Mouse (Mus musculus): ENCODE measurements around the gene Pcyt2.

DNA sequence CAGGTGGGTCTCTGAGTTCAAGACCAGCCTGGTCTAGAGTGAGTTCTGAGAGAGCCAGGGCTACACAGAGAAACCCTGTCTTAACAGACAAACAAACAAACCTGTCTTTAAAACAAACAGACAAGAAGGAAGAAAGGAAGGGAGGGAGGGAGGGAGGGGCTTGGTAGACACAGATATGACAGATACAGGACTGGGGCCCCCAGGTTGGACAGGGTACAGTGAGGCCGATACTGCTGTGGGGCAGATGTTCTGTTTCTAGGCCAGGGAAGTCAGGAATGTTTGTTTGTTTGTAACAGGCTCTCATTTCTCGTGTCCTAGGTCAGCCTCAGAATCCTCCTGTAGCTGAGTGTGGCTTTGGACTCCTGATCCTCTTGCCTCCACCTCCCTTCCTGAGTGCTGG, 14.2 kb downstream of the Pcyt2 start:
- no peak for TF ChIP-seq CTCF (IDR thresholded peaks at IDR 0.05; ENCODE audit: insufficient read depth, low read depth, low read length)
- no peak for TF ChIP-seq POLR2A (IDR thresholded peaks at IDR 0.05; ENCODE audit: insufficient read depth, low read depth, low read length)
